Mouse (Mus musculus) myocyte (in vitro differentiated cells): Measurements from ENCODE around the gene Mapk9.

Source experiments
- E2F4 ChIP-seq: IDR thresholded peaks from one replicate; pipeline ENCODE4 v1.6.1; 2011; ENCODE audit warnings: mild to moderate bottlenecking, control low read depth, moderate library complexity; ENCODE audit not compliant: insufficient read depth
- MAX ChIP-seq: IDR thresholded peaks from one replicate; pipeline ENCODE4 v1.6.1; 2011; ENCODE audit warnings: low read depth, mild to moderate bottlenecking, control low read depth
- MYOG ChIP-seq, 3 experiments: IDR thresholded peaks; one replicate each; pipeline ENCODE4 v1.6.1; 2011; ENCODE audit warnings: control low read depth in 2 of 3, low read depth in 2 of 3, mild to moderate bottlenecking in 2 of 3; ENCODE audit not compliant: insufficient read length in 2 of 3, control insufficient read depth in 1 of 3, insufficient read depth in 1 of 3
- POLR2A ChIP-seq: IDR thresholded peaks from one replicate; pipeline ENCODE4 v1.6.1; 2011; ENCODE audit warnings: low read depth, mild to moderate bottlenecking, control low read depth, moderate library complexity; ENCODE audit not compliant: insufficient read length
- POLR2AphosphoS2 ChIP-seq: IDR thresholded peaks from one replicate; pipeline ENCODE4 v1.6.1; 2011; ENCODE audit warnings: low read depth, control low read depth; ENCODE audit not compliant: insufficient read length
- REST ChIP-seq: IDR thresholded peaks from one replicate; pipeline ENCODE4 v1.6.1; 2011; ENCODE audit warnings: mild to moderate bottlenecking, control low read depth, moderate library complexity; ENCODE audit not compliant: insufficient read depth, insufficient read length
- SRF ChIP-seq: IDR thresholded peaks from one replicate; pipeline ENCODE4 v1.6.1; 2011; ENCODE audit warnings: low read depth; ENCODE audit not compliant: control insufficient read depth, insufficient read length
- TCF3 ChIP-seq: IDR thresholded peaks from one replicate; pipeline ENCODE4 v1.6.1; 2011; ENCODE audit warnings: low read depth, control low read depth; ENCODE audit not compliant: insufficient read length
- USF1 ChIP-seq: IDR thresholded peaks from one replicate; pipeline ENCODE4 v1.6.1; 2011; ENCODE audit warnings: low read depth, mild to moderate bottlenecking, control low read depth, moderate library complexity

GRCm38 (mm10) chr11:49923539-49923938 is 77.0 kb downstream of the Mapk9 start:
- TF ChIP-seq MYOG (IDR thresholded peaks at IDR 0.05; ENCODE audit: control insufficient read depth in 1 of 3, insufficient read depth in 1 of 3, insufficient read length in 2 of 3, low read depth in 2 of 3) (no peak), POLR2A (no peak), USF1 (no peak), TCF3 (no peak), SRF (no peak), E2F4 (no peak), MAX (no peak), POLR2AphosphoS2 (no peak), REST (no peak)
